Mouse (Mus musculus): Measurements from ENCODE around the gene Depdc7. TPM values are rescaled to one million over a fixed set of nuclear protein-coding genes. Genes with fewer than 3 reads are reported as not detected.
A peak's percentile ranks its signal among the peaks of the same experiment; 100 is the strongest.

The Depdc7 gene
- polyA plus RNA-seq, 1 experiment: 0.74 TPM

DNA sequence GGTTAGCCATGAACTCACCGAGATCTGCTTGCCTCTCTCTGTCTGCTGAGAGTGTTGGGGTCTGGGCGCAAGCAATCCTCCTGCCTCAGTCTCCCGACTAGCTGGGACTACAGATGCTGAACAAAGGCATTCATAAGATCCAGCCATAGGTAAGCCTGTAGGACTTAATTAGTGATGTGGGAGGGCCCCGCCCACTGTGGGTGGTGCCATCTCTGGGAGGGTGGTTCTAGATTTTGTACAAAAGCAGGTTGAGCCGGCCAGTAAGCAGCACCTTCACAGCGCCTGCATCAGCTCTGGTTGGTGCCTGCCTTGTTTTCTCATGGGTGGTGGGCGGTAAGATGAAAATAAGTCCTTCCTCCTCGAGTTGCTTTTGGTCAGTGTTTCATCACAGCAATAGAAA is 3.6 kb upstream of the Depdc7 start:
- no peak for TF ChIP-seq POLR2A (IDR thresholded peaks at IDR 0.05; ENCODE audit: control insufficient read depth, low read depth, low read length)
- TF ChIP-seq CTCF (IDR thresholded peaks at IDR 0.05; ENCODE audit: control insufficient read depth, insufficient read depth, insufficient replicate concordance, low read depth, low read length): no peak
- H3K27me3 ChIP-seq (ENCODE audit: control insufficient read depth, insufficient read depth, low read length): no peaks in the 10 kb centered on the region; the same call in 1 of the 2 replicates
- no peaks in the 10 kb centered on the region for H3K36me3 ChIP-seq (ENCODE audit: control insufficient read depth, insufficient read depth, low read length)
- peak overlapping the region; percentile 27; the same call in 1 of the 2 replicates for H3K4me3 ChIP-seq (ENCODE audit: control insufficient read depth, low read depth, low read length)
- no peak overlapping the region for H3K27ac ChIP-seq (ENCODE audit: control insufficient read depth, insufficient read depth, low read depth, low read length)
- peaks cover 11% of the 10 kb centered on the region for H3K4me1 ChIP-seq (ENCODE audit: control insufficient read depth, insufficient read depth, low read length)

DNA sequence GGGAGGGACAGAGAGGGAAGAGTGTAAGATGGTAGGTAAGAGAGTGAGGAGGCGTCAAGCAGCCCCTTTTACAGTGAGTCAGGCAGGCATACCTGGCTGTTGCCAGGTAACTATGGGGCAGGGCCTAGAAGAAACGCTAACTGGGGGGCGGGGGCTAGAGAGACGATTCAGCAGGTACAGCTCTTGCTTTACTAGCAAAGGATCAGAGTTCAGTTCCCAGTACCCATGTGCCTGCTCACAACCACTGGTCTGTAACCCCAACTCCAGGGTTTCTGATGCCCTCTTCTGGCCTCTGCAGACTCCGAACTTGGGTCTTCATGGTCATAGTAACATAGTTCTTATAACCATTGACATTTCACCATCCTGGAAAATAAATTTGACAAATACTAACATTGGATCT is 1.3 kb upstream of the Depdc7 start:
- TF ChIP-seq POLR2A (IDR thresholded peaks at IDR 0.05; ENCODE audit: control insufficient read depth, low read depth, low read length): no peak
- TF ChIP-seq CTCF (IDR thresholded peaks at IDR 0.05; ENCODE audit: control insufficient read depth, insufficient read depth, insufficient replicate concordance, low read depth, low read length): no peak
- Histone ChIP-seq H3K36me3 (ENCODE audit: control insufficient read depth, insufficient read depth, low read length) (no peaks in the 10 kb centered on the region), H3K27ac (ENCODE audit: control insufficient read depth, insufficient read depth, low read depth, low read length) (no peak overlapping the region), H3K27me3 (ENCODE audit: control insufficient read depth, insufficient read depth, low read length) (no peaks in the 10 kb centered on the region; the same call in 1 of the 2 replicates), H3K4me3 (ENCODE audit: control insufficient read depth, low read depth, low read length) (no peak overlapping the region), H3K4me1 (ENCODE audit: control insufficient read depth, insufficient read depth, low read length) (peaks cover 11% of the 10 kb centered on the region)

- H3K4me1 ChIP-seq (ENCODE audit: control insufficient read depth, insufficient read depth, low read length): peaks cover 11% of the 10 kb centered on the region
- no peak overlapping the region for H3K27ac ChIP-seq (ENCODE audit: control insufficient read depth, insufficient read depth, low read depth, low read length)
- H3K36me3 ChIP-seq (ENCODE audit: control insufficient read depth, insufficient read depth, low read length): no peaks in the 10 kb centered on the region
- peak overlapping the region; percentile 67 for H3K4me3 ChIP-seq (ENCODE audit: control insufficient read depth, low read depth, low read length)
- no peak for TF ChIP-seq CTCF (IDR thresholded peaks at IDR 0.05; ENCODE audit: control insufficient read depth, insufficient read depth, insufficient replicate concordance, low read depth, low read length)
- TF ChIP-seq POLR2A (IDR thresholded peaks at IDR 0.05; ENCODE audit: control insufficient read depth, low read depth, low read length): no peak
- H3K27me3 ChIP-seq (ENCODE audit: control insufficient read depth, insufficient read depth, low read length): no peaks in the 10 kb centered on the region; the same call in 1 of the 2 replicates
These were observed 482 bp upstream of the Depdc7 start for GRCm38 (mm10) chr2:104743160-104743559.

- H3K27ac ChIP-seq (ENCODE audit: control insufficient read depth, insufficient read depth, low read depth, low read length): no peak overlapping the region
- no peaks in the 10 kb centered on the region; the same call in 1 of the 2 replicates for H3K27me3 ChIP-seq (ENCODE audit: control insufficient read depth, insufficient read depth, low read length)
- H3K4me1 ChIP-seq (ENCODE audit: control insufficient read depth, insufficient read depth, low read length): peaks cover 11% of the 10 kb centered on the region
- TF ChIP-seq CTCF (IDR thresholded peaks at IDR 0.05; ENCODE audit: control insufficient read depth, insufficient read depth, insufficient replicate concordance, low read depth, low read length): no peak
- TF ChIP-seq POLR2A (IDR thresholded peaks at IDR 0.05; ENCODE audit: control insufficient read depth, low read depth, low read length): no peak
- H3K36me3 ChIP-seq (ENCODE audit: control insufficient read depth, insufficient read depth, low read length): no peaks in the 10 kb centered on the region
- peak overlapping the region; percentile 67 for H3K4me3 ChIP-seq (ENCODE audit: control insufficient read depth, low read depth, low read length)
These were observed 560 bp downstream of the Depdc7 start for GRCm38 (mm10) chr2:104741896-104742740.

- no peaks in the 10 kb centered on the region for H3K36me3 ChIP-seq (ENCODE audit: control insufficient read depth, insufficient read depth, low read length)
- H3K4me3 ChIP-seq (ENCODE audit: control insufficient read depth, low read depth, low read length): no peak overlapping the region
- peaks cover 9% of the 10 kb centered on the region for H3K4me1 ChIP-seq (ENCODE audit: control insufficient read depth, insufficient read depth, low read length)
- no peak overlapping the region for H3K27ac ChIP-seq (ENCODE audit: control insufficient read depth, insufficient read depth, low read depth, low read length)
- TF ChIP-seq CTCF (IDR thresholded peaks at IDR 0.05; ENCODE audit: control insufficient read depth, insufficient read depth, insufficient replicate concordance, low read depth, low read length): no peak
- TF ChIP-seq POLR2A (IDR thresholded peaks at IDR 0.05; ENCODE audit: control insufficient read depth, low read depth, low read length): no peak
- no peaks in the 10 kb centered on the region; the same call in 1 of the 2 replicates for H3K27me3 ChIP-seq (ENCODE audit: control insufficient read depth, insufficient read depth, low read length)
These were observed 1.5 kb downstream of the Depdc7 start for GRCm38 (mm10) chr2:104741015-104741758.

DNA sequence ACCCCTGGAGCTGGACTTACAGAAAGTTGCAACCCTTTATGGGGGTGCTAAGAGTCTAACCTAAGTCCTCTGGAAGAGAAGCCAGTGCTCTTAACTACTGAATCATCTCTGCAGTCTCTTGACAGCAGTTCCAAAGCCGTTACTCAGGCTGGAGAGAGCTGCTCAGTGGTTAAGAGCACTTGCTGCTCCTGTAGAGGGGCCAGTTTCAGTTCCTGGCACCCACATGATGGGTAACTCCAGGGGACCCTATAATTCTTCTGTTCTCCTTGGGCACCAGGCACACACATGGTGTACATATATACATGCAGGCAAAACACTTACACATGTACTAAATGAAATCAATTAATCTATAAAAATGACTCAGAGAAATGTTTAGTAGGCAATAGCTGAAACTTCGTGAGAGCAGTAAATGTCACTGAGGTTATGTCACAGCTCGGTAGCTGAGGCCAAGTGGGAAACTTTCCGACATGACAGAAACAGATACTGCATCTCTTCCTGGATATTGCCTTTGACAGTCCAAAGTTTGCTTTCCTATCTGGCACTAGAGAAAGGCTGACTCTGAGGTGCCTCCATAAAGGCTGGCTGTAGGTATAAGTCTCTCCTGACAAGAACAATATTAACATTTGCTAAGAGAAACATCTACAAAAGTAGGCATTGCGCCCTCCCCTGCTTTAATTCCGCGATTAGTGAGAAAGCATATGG is 2.3 kb downstream of the Depdc7 start:
- TF ChIP-seq POLR2A (IDR thresholded peaks at IDR 0.05; ENCODE audit: control insufficient read depth, low read depth, low read length) (no peak), CTCF (IDR thresholded peaks at IDR 0.05; ENCODE audit: control insufficient read depth, insufficient read depth, insufficient replicate concordance, low read depth, low read length) (no peak)
- H3K27ac ChIP-seq (ENCODE audit: control insufficient read depth, insufficient read depth, low read depth, low read length): no peak overlapping the region
- H3K36me3 ChIP-seq (ENCODE audit: control insufficient read depth, insufficient read depth, low read length): no peaks in the 10 kb centered on the region
- peaks cover 9% of the 10 kb centered on the region for H3K4me1 ChIP-seq (ENCODE audit: control insufficient read depth, insufficient read depth, low read length)
- H3K27me3 ChIP-seq (ENCODE audit: control insufficient read depth, insufficient read depth, low read length): no peaks in the 10 kb centered on the region; the same call in 1 of the 2 replicates
- no peak overlapping the region for H3K4me3 ChIP-seq (ENCODE audit: control insufficient read depth, low read depth, low read length)

Measured in testis, adult 2 months (tissue).